Mouse (Mus musculus): Measurements from ENCODE around the gene Tmem217. TPM values are rescaled to one million over a fixed set of nuclear protein-coding genes. Genes with fewer than 3 reads are reported as not detected.
A peak's percentile ranks its signal among the peaks of the same experiment; 100 is the strongest.

Gene Tmem217
- total and polyA plus RNA-seq, 3 experiments, result 0.26 to 0.76 TPM; not detected in 1

GRCm38 (mm10) chr17:29551019-29551418, 1.2 kb downstream of the Tmem217 start (continued):
- TF ChIP-seq POLR2AphosphoS2 (IDR thresholded peaks at IDR 0.05; ENCODE audit: low read depth, low read length) (no peak), ZKSCAN1 (IDR thresholded peaks at IDR 0.05; ENCODE audit: borderline replicate concordance, low read depth, low read length) (no peak), JUND (conservative IDR thresholded peaks at IDR 0.05; ENCODE audit: low read depth, low read length) (no peak), CTCF (conservative IDR thresholded peaks at IDR 0.05 in 1 of 2, IDR thresholded peaks at IDR 0.05 in 1 of 2; ENCODE audit: low read depth in 2 of 2, low read length in 2 of 2) (no peak), RAD21 (IDR thresholded peaks at IDR 0.05; ENCODE audit: low read depth, low read length) (no peak), USF2 (conservative IDR thresholded peaks at IDR 0.05; ENCODE audit: low read depth, low read length) (no peak), ETS1 (conservative IDR thresholded peaks at IDR 0.05; ENCODE audit: low read depth, low read length) (no peak), IRF4 (IDR thresholded peaks at IDR 0.05; ENCODE audit: low read depth, low read length) (no peak; the same call in 1 of the 2 replicates), ZC3H11A (IDR thresholded peaks at IDR 0.05; ENCODE audit: low read depth, low read length) (no peak), EP300 (IDR thresholded peaks at IDR 0.05; ENCODE audit: low read length) (no peak), MEF2A (IDR thresholded peaks at IDR 0.05; ENCODE audit: borderline replicate concordance, low read depth, low read length) (no peak), MAX (IDR thresholded peaks at IDR 0.05; ENCODE audit: low read length) (peak; percentile 66), NELFE (IDR thresholded peaks at IDR 0.05; ENCODE audit: low read depth, low read length) (no peak), NRF1 (IDR thresholded peaks at IDR 0.05; ENCODE audit: low read depth, low read length) (no peak), UBTF (IDR thresholded peaks at IDR 0.05; ENCODE audit: low read depth, low read length) (no peak), E2F4 (IDR thresholded peaks at IDR 0.05; ENCODE audit: insufficient replicate concordance, low read depth, low read length) (no peak), HCFC1 (IDR thresholded peaks at IDR 0.05; ENCODE audit: low read depth, low read length) (no peak), ZNF384 (IDR thresholded peaks at IDR 0.05; ENCODE audit: low read depth, low read length) (no peak), ZMIZ1 (IDR thresholded peaks at IDR 0.05; ENCODE audit: low read depth, low read length) (no peak), CHD1 (IDR thresholded peaks at IDR 0.05; ENCODE audit: low read depth, low read length) (no peak)

GRCm38 (mm10) chr17:29549543-29550428, 2.4 kb downstream of the Tmem217 start, which contains the start of the genes Gm17657 and Tbc1d22b:
Gene Gm17657 (minus strand): TSS chr17:29549638.
Gene Tbc1d22b (plus strand): TSS chr17:29549785.
- peaks cover 0 to 13% of the 10 kb centered on the region in 2 experiments for H3K36me3 ChIP-seq (replicated peaks in 1 of 2; ENCODE audit: control insufficient read depth in 1 of 2, insufficient read depth in 1 of 2, low read length in 1 of 2)
- H3K79me2 ChIP-seq (replicated peaks; ENCODE audit: control insufficient read depth, extremely low read depth, insufficient read depth, poor library complexity, severe bottlenecking), result peaks cover 12% of the 10 kb centered on the region
- peaks cover 5% of the 10 kb centered on the region for H3K27me3 ChIP-seq (replicated peaks)
- peak within 1 kb of the TSS; percentile 84 to 99 (median 89) for H3K4me3 ChIP-seq (replicated peaks in 1 of 3; ENCODE audit: low read depth in 2 of 3, low read length in 2 of 3, poor library complexity in 1 of 3)
- peaks cover 7% of the 10 kb centered on the region for H3K9me3 ChIP-seq (replicated peaks; ENCODE audit: low read length)
- in situ Hi-C loops (cut with MboI; ENCODE audit: low pct_ligation_motif_present, low pct_unique_long_range_greater_than_20kb, low sequenced_read_pairs) (loop anchor here (5.0 kb wide), 1 partner anchor 53 kb away; no protein-coding TSS in a partner anchor), dilution Hi-C loops (cut with MboI; ENCODE audit: extremely low pct_ligation_motif_present, extremely low pct_unique_long_range_greater_than_20kb, low sequenced_read_pairs) (no loop called here)
- H3K4me1 ChIP-seq (ENCODE audit: control insufficient read depth in 1 of 2, insufficient read depth in 2 of 2), result peaks cover 2 to 24% of the 10 kb centered on the region in 2 experiments; a peak in 3 of 4 replicates
- H3K9ac ChIP-seq (ENCODE audit: insufficient read depth, low read depth), result peak within 1 kb of the TSS; percentile 92
- H3K27ac ChIP-seq (ENCODE audit: insufficient read depth, low read depth), result no peak within 1 kb of the TSS
- peak within 1 kb of the TSS; percentile 87 for H3K4me2 ChIP-seq (ENCODE audit: insufficient read depth, low read depth, poor library complexity, severe bottlenecking)
- peak; percentile 95 for DNase-seq (ENCODE audit: extremely low read depth)
- TF ChIP-seq PAX5 (IDR thresholded peaks at IDR 0.05; ENCODE audit: low read length) (no peak), BHLHE40 (IDR thresholded peaks at IDR 0.05; ENCODE audit: low read depth, low read length) (no peak), CHD2 (IDR thresholded peaks at IDR 0.05; ENCODE audit: low read length) (peak; percentile 82), MAZ (IDR thresholded peaks at IDR 0.05; ENCODE audit: low read depth, low read length) (peak; percentile 67; the same call in 1 of the 2 replicates), POLR2AphosphoS2 (IDR thresholded peaks at IDR 0.05; ENCODE audit: low read depth, low read length) (0 out of 2 replicates have a peak, but pooled peaks have one; percentile 36), ETS1 (conservative IDR thresholded peaks at IDR 0.05; ENCODE audit: low read depth, low read length) (no peak), CHD1 (IDR thresholded peaks at IDR 0.05; ENCODE audit: low read depth, low read length) (peak; percentile 48; the same call in 1 of the 2 replicates), RAD21 (IDR thresholded peaks at IDR 0.05; ENCODE audit: low read depth, low read length) (no peak), EP300 (IDR thresholded peaks at IDR 0.05; ENCODE audit: low read length) (no peak), ELF1 (IDR thresholded peaks at IDR 0.05; ENCODE audit: low read depth, low read length) (peak; percentile 42; the same call in 1 of the 2 replicates), JUND (conservative IDR thresholded peaks at IDR 0.05; ENCODE audit: low read depth, low read length) (no peak), TCF12 (IDR thresholded peaks at IDR 0.05; ENCODE audit: low read depth, low read length) (peak; percentile 90), ZMIZ1 (IDR thresholded peaks at IDR 0.05; ENCODE audit: low read depth, low read length) (peak; percentile 30; the same call in 1 of the 2 replicates), SMC3 (IDR thresholded peaks at IDR 0.05; ENCODE audit: low read depth, low read length) (no peak), UBTF (IDR thresholded peaks at IDR 0.05; ENCODE audit: low read depth, low read length) (no peak), MEF2A (IDR thresholded peaks at IDR 0.05; ENCODE audit: borderline replicate concordance, low read depth, low read length) (no peak), TBP (conservative IDR thresholded peaks at IDR 0.05; ENCODE audit: low read depth, low read length) (no peak), NRF1 (IDR thresholded peaks at IDR 0.05; ENCODE audit: low read depth, low read length) (peak; percentile 63), USF2 (conservative IDR thresholded peaks at IDR 0.05; ENCODE audit: low read depth, low read length) (no peak), ZC3H11A (IDR thresholded peaks at IDR 0.05; ENCODE audit: low read depth, low read length) (no peak), CTCF (conservative IDR thresholded peaks at IDR 0.05 in 1 of 2, IDR thresholded peaks at IDR 0.05 in 1 of 2; ENCODE audit: low read depth in 2 of 2, low read length in 2 of 2) (no peak), ZKSCAN1 (IDR thresholded peaks at IDR 0.05; ENCODE audit: borderline replicate concordance, low read depth, low read length) (no peak), IRF4 (IDR thresholded peaks at IDR 0.05; ENCODE audit: low read depth, low read length) (peak; percentile 34), SIN3A (IDR thresholded peaks at IDR 0.05; ENCODE audit: low read length) (no peak; the same call in 1 of the 2 replicates), MAFK (IDR thresholded peaks at IDR 0.05; ENCODE audit: insufficient replicate concordance, low read length) (no peak), HCFC1 (IDR thresholded peaks at IDR 0.05; ENCODE audit: low read depth, low read length) (peak; percentile 78), MYC (IDR thresholded peaks at IDR 0.05; ENCODE audit: low read depth, low read length) (no peak)

Measured in CH12.LX (cell line).